Comparison of ENCODE assay signal across 9 mouse cellular contexts in the genomic region with DNA sequence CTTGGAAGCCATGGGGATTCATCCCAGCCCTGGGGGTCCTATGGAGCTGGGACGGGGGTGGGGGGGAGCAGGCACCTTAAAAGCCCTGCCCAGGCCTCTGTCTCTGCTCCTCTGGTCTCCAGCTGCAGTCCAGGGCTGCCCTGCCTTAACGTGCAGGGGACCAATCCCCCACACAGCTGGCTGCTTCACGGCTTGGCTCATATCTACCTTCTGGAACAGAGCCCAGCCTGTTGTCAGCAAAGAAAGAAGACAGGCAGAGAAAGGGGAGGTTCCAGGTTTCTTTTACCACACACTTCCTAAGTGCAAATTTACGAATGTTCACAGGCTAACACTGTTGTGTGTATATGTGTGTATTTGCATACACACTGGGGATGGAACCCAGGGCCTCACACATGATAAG. TPM values are rescaled to one million over a fixed set of nuclear protein-coding genes. Genes with fewer than 3 reads are reported as not detected.
DNase-seq lines count a peak whose midpoint lies in the region; ATAC-seq and TF ChIP-seq lines count a peak whose summit lies in the region.
"Had no signal": no experiment of that assay in that cellular context is flagged by ENCODE, and none has a peak within 500 bp of the region (broad histone marks: within the 10 kb centered on the region; RNA-seq: fewer than 3 reads in every experiment).

No protein-coding gene starts in this region.

- 27% methylated on average over 4 of the region's 4 CpGs for WGBS in hindbrain, embryonic 14.5 days
- 36% methylated on average over 4 of the region's 4 CpGs for WGBS in hindbrain, embryonic 12.5 days
- 13% methylated on average over 4 of the region's 4 CpGs for WGBS in lung, postnatal 0 days
- WGBS in neural tube, embryonic 15.5 days, result 22% methylated on average over 4 of the region's 4 CpGs

- H3K4me1 ChIP-seq in hindbrain, embryonic 14.5 days (replicated peaks; ENCODE audit: control insufficient read depth, insufficient read depth, low read length), result peaks cover 2% of the 10 kb centered on the region; the same call in 1 of the 2 replicates
- H3K4me1 ChIP-seq in hindbrain, embryonic 12.5 days, result peaks cover 32% of the 10 kb centered on the region
- H3K4me1 ChIP-seq in lung, postnatal 0 days (ENCODE audit: insufficient read depth, low read depth, low read length), result no peaks in the 10 kb centered on the region; the same call in 1 of the 2 replicates
- H3K4me1 ChIP-seq in neural tube, embryonic 15.5 days, result peaks cover 36% of the 10 kb centered on the region

- H3K9me3 ChIP-seq in hindbrain, embryonic 14.5 days (ENCODE audit: control insufficient read depth, low read length), result no peaks in the 10 kb centered on the region
- H3K9me3 ChIP-seq in hindbrain, embryonic 12.5 days (replicated peaks), result no peaks in the 10 kb centered on the region
- no peaks in the 10 kb centered on the region for H3K9me3 ChIP-seq in lung, postnatal 0 days (ENCODE audit: low read length)
- no peaks in the 10 kb centered on the region for H3K9me3 ChIP-seq in neural tube, embryonic 15.5 days (replicated peaks)

- no peak overlapping the region for H3K4me3 ChIP-seq in hindbrain, embryonic 14.5 days (replicated peaks; ENCODE audit: low read length)
- H3K4me3 ChIP-seq in hindbrain, embryonic 12.5 days, result no peak overlapping the region
- no peak overlapping the region for H3K4me3 ChIP-seq in lung, postnatal 0 days (ENCODE audit: low read depth, low read length)
- H3K4me3 ChIP-seq in neural tube, embryonic 15.5 days (replicated peaks), result no peak overlapping the region

- peak overlapping the region; percentile 35 for H3K27ac ChIP-seq in hindbrain, embryonic 14.5 days
- H3K27ac ChIP-seq in hindbrain, embryonic 12.5 days, result no peak overlapping the region
- peak overlapping the region; percentile 66; the same call in 1 of the 2 replicates for H3K27ac ChIP-seq in lung, postnatal 0 days (ENCODE audit: low read length)
- H3K27ac ChIP-seq in neural tube, embryonic 15.5 days (replicated peaks), result peak overlapping the region; percentile 37
- H3K27ac ChIP-seq: liver, embryonic 14.5 days had no signal

- no peak overlapping the region for H3K4me2 ChIP-seq in hindbrain, embryonic 14.5 days (replicated peaks)
- H3K4me2 ChIP-seq in hindbrain, embryonic 12.5 days (replicated peaks), result no peak overlapping the region
- no peak overlapping the region for H3K4me2 ChIP-seq in lung, postnatal 0 days (replicated peaks; ENCODE audit: low read depth, low read length)
- H3K4me2 ChIP-seq in neural tube, embryonic 15.5 days, result no peak overlapping the region

- no peak for ATAC-seq in hindbrain, embryonic 14.5 days (ENCODE audit: low FRiP score)
- ATAC-seq in hindbrain, embryonic 12.5 days (ENCODE audit: low FRiP score), result no peak
- ATAC-seq in lung, postnatal 0 days, result peak; percentile 31
- no peak for ATAC-seq in neural tube, embryonic 15.5 days (ENCODE audit: low FRiP score)

- no peak for TF ChIP-seq EP300 in lung, postnatal 0 days (IDR thresholded peaks at IDR 0.05)

- TF ChIP-seq CTCF in lung, postnatal 0 days (IDR thresholded peaks at IDR 0.05), result no peak

- no peaks in the 10 kb centered on the region for H3K27me3 ChIP-seq in hindbrain, embryonic 14.5 days (ENCODE audit: control insufficient read depth, insufficient read depth, low read length)
- H3K27me3 ChIP-seq in hindbrain, embryonic 12.5 days, result no peaks in the 10 kb centered on the region
- H3K27me3 ChIP-seq in lung, postnatal 0 days (replicated peaks; ENCODE audit: insufficient read depth, low read length), result no peaks in the 10 kb centered on the region
- H3K27me3 ChIP-seq in neural tube, embryonic 15.5 days (replicated peaks), result no peaks in the 10 kb centered on the region

- DNase-seq in adrenal gland, adult 2 months, result peak; percentile 58
- no peak for DNase-seq in adrenal gland, postnatal 25 days
- no peak for DNase-seq in hindbrain, embryonic 14.5 days (ENCODE audit: low spot score)
- DNase-seq in lung, postnatal 0 days (ENCODE audit: low spot score), result peak; percentile 57
- DNase-seq in lung, postnatal 25 days (ENCODE audit: low spot score), result no peak
- DNase-seq in cerebellum, postnatal 25 days, result no peak

- H3K36me3 ChIP-seq in hindbrain, embryonic 14.5 days (replicated peaks; ENCODE audit: control insufficient read depth, insufficient read depth), result no peaks in the 10 kb centered on the region
- H3K36me3 ChIP-seq in hindbrain, embryonic 12.5 days, result no peaks in the 10 kb centered on the region
- H3K36me3 ChIP-seq in lung, postnatal 0 days (ENCODE audit: insufficient read depth, low read length), result no peaks in the 10 kb centered on the region
- no peaks in the 10 kb centered on the region for H3K36me3 ChIP-seq in neural tube, embryonic 15.5 days

- H3K9ac ChIP-seq in hindbrain, embryonic 14.5 days, result no peak overlapping the region
- H3K9ac ChIP-seq in hindbrain, embryonic 12.5 days, result no peak overlapping the region
- no peak overlapping the region for H3K9ac ChIP-seq in lung, postnatal 0 days (replicated peaks; ENCODE audit: low read depth)
- no peak overlapping the region for H3K9ac ChIP-seq in neural tube, embryonic 15.5 days (replicated peaks)
- H3K9ac ChIP-seq: liver, embryonic 14.5 days had no signal

RNA-seq across cellular contexts. Expression of a gene that starts 31.4 kb away (rescaled TPM):
- 100 to 1,000 TPM; 119 to 172 TPM for total RNA-seq in adrenal gland, adult 2 months (2021)
- polyA plus RNA-seq in adrenal gland, adult 2 months (2012; rRNA removed), result 489 and 541 TPM in 2 replicates
- total RNA-seq in adrenal gland, postnatal 25 days (2021), result 97.3 and 130 TPM in 2 replicates
- 80.7 and 83.9 TPM in 2 replicates for polyA plus RNA-seq in hindbrain, embryonic 14.5 days (2014; fragmentation: Nextera tagmentation; extraction: Ambion mirVana)
- 17.1 and 19.8 TPM in 2 replicates for polyA plus RNA-seq in hindbrain, embryonic 12.5 days (2016; fragmentation: Nextera tagmentation; extraction: Ambion mirVana)
- 34.9 and 48.8 TPM in 2 replicates for polyA plus RNA-seq in lung, postnatal 0 days (2015; fragmentation: Nextera tagmentation; extraction: Ambion mirVana)
- 88.5 and 106 TPM in 2 replicates for polyA plus RNA-seq in neural tube, embryonic 15.5 days (2015; fragmentation: Nextera tagmentation; extraction: Ambion mirVana)

Comparison
In these comparisons a context has a peak if more than half of its experiments do, and no peak if none do; other contexts are left out.
1. DNase-seq: peak in adrenal gland, adult 2 months (single experiment) and lung, postnatal 0 days (single experiment); none in adrenal gland, postnatal 25 days (single experiment), hindbrain, embryonic 14.5 days (single experiment), lung, postnatal 25 days (single experiment) and cerebellum, postnatal 25 days (0 of 2).